Mouse (Mus musculus): ENCODE results near the gene Cpne2. TPM values are rescaled to one million over a fixed set of nuclear protein-coding genes. Genes with fewer than 3 reads are reported as not detected.

Cpne2 gene
- polyA plus RNA-seq, 1 experiment from 2014 or later = 12.6 TPM

Small RNAs within 50 kb of the gene (microRNA-seq; reads per million reads assigned to microRNA genes)
- not detected for gene Mir7072

Other genes with a start within 250 kb of the Cpne2 start
- 0.14 TPM in 1 of 2 replicates, not detected in the other for gene Slc12a3, start 203.8 kb upstream of the Cpne2 start, polyA plus RNA-seq (2015; fragmentation: Nextera tagmentation; extraction: Ambion mirVana)
- gene Herpud1, start 146.6 kb upstream of the Cpne2 start, polyA plus RNA-seq (2015; fragmentation: Nextera tagmentation; extraction: Ambion mirVana) = 56.1 and 63.7 TPM in 2 replicates
- 0.34 and 0.37 TPM in 2 replicates for gene Nlrc5, start 98.6 kb upstream of the Cpne2 start, polyA plus RNA-seq (2015; fragmentation: Nextera tagmentation; extraction: Ambion mirVana)
- 44.1 and 48.1 TPM in 2 replicates for gene Rspry1, start 68.9 kb downstream of the Cpne2 start, polyA plus RNA-seq (2015; fragmentation: Nextera tagmentation; extraction: Ambion mirVana)
- 77.1 and 85.3 TPM in 2 replicates for gene Fam192a, start 69.0 kb downstream of the Cpne2 start, polyA plus RNA-seq (2015; fragmentation: Nextera tagmentation; extraction: Ambion mirVana)
- gene Arl2bp, start 133.6 kb downstream of the Cpne2 start, polyA plus RNA-seq (2015; fragmentation: Nextera tagmentation; extraction: Ambion mirVana) = 152 and 163 TPM in 2 replicates
- gene Pllp, start 163.3 kb downstream of the Cpne2 start, polyA plus RNA-seq (2015; fragmentation: Nextera tagmentation; extraction: Ambion mirVana) = 3.4 and 4.1 TPM in 2 replicates
- gene Ccl22, start 212.6 kb downstream of the Cpne2 start, polyA plus RNA-seq (2015; fragmentation: Nextera tagmentation; extraction: Ambion mirVana) = not detected in 2 replicates
- 7.8 and 9.8 TPM in 2 replicates for gene Cx3cl1, start 239.0 kb downstream of the Cpne2 start, polyA plus RNA-seq (2015; fragmentation: Nextera tagmentation; extraction: Ambion mirVana)